Mouse (Mus musculus) limb, embryonic 13.5 days (tissue): ENCODE data around the gene Cbs. TPM values are rescaled to one million over a fixed set of nuclear protein-coding genes. Genes with fewer than 3 reads are reported as not detected.

ENCODE experiments used
- ATAC-seq: fragments of 200-750 bp; cut with Nextera tagmentation; 2 replicates; pipeline ENCODE4 v1.8.0; 2017; ENCODE audit warnings: low read depth, moderate number of reproducible peaks, moderate TSS enrichment; ENCODE audit not compliant: low FRiP score
- H3K27ac ChIP-seq: fragments of 300-500 bp; sonication (generic); 2 replicates; pipeline ENCODE4 v1.5.1; 2015; ENCODE audit warnings: inconsistent platforms, mild to moderate bottlenecking, moderate library complexity
- H3K27me3 ChIP-seq: fragments of 300-500 bp; sonication (generic); 2 replicates; pipeline ENCODE4 v1.6.1; 2015; ENCODE audit warnings: mild to moderate bottlenecking, inconsistent platforms
- H3K36me3 ChIP-seq: fragments of 300-500 bp; sonication (generic); 2 replicates; pipeline ENCODE4 v1.6.1; 2015; ENCODE audit warnings: inconsistent platforms, mild to moderate bottlenecking, moderate library complexity
- H3K4me1 ChIP-seq: fragments of 300-500 bp; sonication (generic); 2 replicates; pipeline ENCODE4 v1.6.1; 2015; ENCODE audit warnings: inconsistent platforms
- H3K4me2 ChIP-seq: fragments of 300-500 bp; sonication (generic); replicated peaks from 2 replicates; pipeline ENCODE4 v1.6.1; 2015; ENCODE audit warnings: inconsistent platforms, mild to moderate bottlenecking, moderate library complexity
- H3K4me3 ChIP-seq: fragments of 300-500 bp; sonication (generic); 2 replicates; pipeline ENCODE4 v1.5.1; 2015; ENCODE audit warnings: moderate library complexity, mild to moderate bottlenecking, inconsistent platforms
- H3K9ac ChIP-seq: fragments of 300-500 bp; sonication (generic); 2 replicates; pipeline ENCODE4 v1.6.1; 2015; ENCODE audit warnings: mild to moderate bottlenecking, inconsistent platforms
- H3K9me3 ChIP-seq: fragments of 300-500 bp; sonication (generic); 2 replicates; pipeline ENCODE4 v1.6.1; 2016; ENCODE audit warnings: inconsistent platforms
- WGBS: fragments of 180-500 bp; shearing (Covaris S2); methylation state at CpG from one replicate; pipeline ENCODE4 v1.1.7; 2015; 5-methylcytosine and 5-hydroxymethylcytosine counted together
- polyA plus RNA-seq: library from polyadenylated mRNA; unstranded; fragments of >200 nt; fragmentation: Nextera tagmentation; extraction: Ambion mirVana; gene quantifications from 2 replicates; pipeline ENCODE4 v1.2.1, GENCODE M21; 2015

Gene Cbs
- polyA plus RNA-seq, 1 experiment from 2014 or later = 3.9 TPM

- H3K9me3 ChIP-seq = no peaks in the 10 kb centered on the region
- H3K27me3 ChIP-seq = no peaks in the 10 kb centered on the region
- H3K4me2 ChIP-seq = no peak overlapping the region
- 82% methylated on average over 8 of the region's 8 CpGs for WGBS
- ATAC-seq = no peak
- H3K4me1 ChIP-seq = no peaks in the 10 kb centered on the region
- H3K36me3 ChIP-seq = peaks cover 50% of the 10 kb centered on the region
- no peak overlapping the region for H3K4me3 ChIP-seq
- no peak overlapping the region for H3K9ac ChIP-seq
- no peak overlapping the region for H3K27ac ChIP-seq
Measured at GRCm38 (mm10) chr17:31607256-31607951, 29.6 kb downstream of the Cbs start.

DNA sequence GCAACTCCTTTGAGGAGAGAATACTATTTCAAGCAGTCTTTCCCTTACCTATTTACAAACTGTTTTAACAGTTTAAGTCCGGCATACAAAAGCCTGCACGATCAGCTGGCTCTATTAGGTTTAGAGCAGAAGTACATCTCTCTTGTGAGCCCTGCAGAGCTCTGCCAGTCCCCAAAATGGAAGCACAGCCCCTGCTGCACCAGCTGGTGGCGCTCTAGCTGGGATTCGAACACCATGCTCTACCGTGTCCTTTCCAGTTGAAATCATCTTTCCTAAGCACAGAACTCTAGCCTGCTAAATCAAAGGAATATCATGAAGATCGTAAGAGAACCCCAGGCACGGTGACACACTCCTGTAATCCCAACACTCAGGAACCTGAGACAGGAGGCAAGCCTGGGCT lies 30.6 kb downstream of the Cbs start:
- Histone ChIP-seq H3K9ac (no peak overlapping the region), H3K9me3 (no peaks in the 10 kb centered on the region), H3K36me3 (peaks cover 60% of the 10 kb centered on the region), H3K27me3 (no peaks in the 10 kb centered on the region), H3K4me2 (no peak overlapping the region), H3K4me3 (no peak overlapping the region), H3K4me1 (no peaks in the 10 kb centered on the region), H3K27ac (no peak overlapping the region)
- no peak for ATAC-seq
- WGBS = 82% methylated on average over 7 of the region's 7 CpGs

DNA sequence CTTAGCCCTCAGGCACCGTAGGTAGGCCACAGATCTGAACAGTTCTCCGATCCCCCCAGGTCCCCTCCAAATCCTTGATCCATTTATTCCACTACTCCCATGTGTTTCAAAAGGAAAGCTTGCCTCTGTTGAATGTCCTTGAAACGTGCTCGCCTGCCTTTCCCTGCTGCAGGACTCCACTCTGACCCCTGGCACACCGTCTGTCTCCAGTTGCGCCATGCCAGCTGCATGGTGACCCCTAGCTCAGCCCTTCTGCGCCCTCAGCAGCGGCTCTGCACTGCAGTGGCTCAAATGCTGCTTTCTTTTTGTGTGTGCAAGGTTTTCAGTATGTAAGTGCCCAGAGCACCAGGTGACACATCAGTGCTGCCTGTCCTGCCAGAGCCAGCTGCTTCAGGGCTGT lies 38.4 kb downstream of the Cbs start:
- H3K4me2 ChIP-seq = no peak overlapping the region
- ATAC-seq = no peak
- H3K4me3 ChIP-seq = no peak overlapping the region
- H3K27me3 ChIP-seq = no peaks in the 10 kb centered on the region
- no peak overlapping the region for H3K9ac ChIP-seq
- H3K4me1 ChIP-seq = no peaks in the 10 kb centered on the region
- no peak overlapping the region for H3K27ac ChIP-seq
- H3K9me3 ChIP-seq = no peaks in the 10 kb centered on the region
- 90% methylated on average over 8 of the region's 8 CpGs for WGBS
- peaks cover 89% of the 10 kb centered on the region for H3K36me3 ChIP-seq

GRCm38 (mm10) chr17:31597957-31598356 lies 39.1 kb downstream of the Cbs start:
- no peak for ATAC-seq
- Histone ChIP-seq H3K9me3 (no peaks in the 10 kb centered on the region), H3K27ac (no peak overlapping the region), H3K9ac (no peak overlapping the region), H3K27me3 (no peaks in the 10 kb centered on the region), H3K4me3 (no peak overlapping the region), H3K4me1 (no peaks in the 10 kb centered on the region), H3K4me2 (no peak overlapping the region), H3K36me3 (peaks cover 89% of the 10 kb centered on the region)
- WGBS = 91% methylated on average over 9 of the region's 9 CpGs

GRCm38 (mm10) chr17:31595077-31595476 lies 42.0 kb downstream of the Cbs start:
- Histone ChIP-seq H3K4me3 (no peak overlapping the region), H3K27me3 (no peaks in the 10 kb centered on the region), H3K9me3 (no peaks in the 10 kb centered on the region), H3K4me1 (no peaks in the 10 kb centered on the region), H3K9ac (no peak overlapping the region), H3K27ac (no peak overlapping the region), H3K4me2 (no peak overlapping the region), H3K36me3 (peaks cover 92% of the 10 kb centered on the region)
- no peak for ATAC-seq
- 86% methylated on average over 5 of the region's 5 CpGs for WGBS

DNA sequence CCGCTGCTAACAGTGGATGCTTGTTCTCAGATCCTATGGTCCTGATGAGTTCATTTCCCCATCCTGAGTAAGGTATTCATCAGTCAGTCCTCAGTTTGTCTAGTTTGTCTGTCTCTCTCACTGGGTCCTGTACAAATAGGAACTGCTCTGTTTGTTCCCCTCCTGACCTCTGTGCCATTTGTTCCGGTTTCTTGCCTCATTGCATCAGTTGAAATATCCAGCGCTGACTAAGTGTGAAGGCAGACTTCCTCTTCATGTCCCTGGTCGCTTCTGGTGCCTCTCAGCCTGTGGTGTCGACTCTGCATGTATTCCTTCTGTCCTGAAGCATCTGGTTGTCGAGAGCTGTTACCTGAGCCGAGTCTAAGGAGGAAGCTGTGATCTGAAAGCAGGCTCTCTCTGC lies 42.4 kb downstream of the Cbs start:
- no peak overlapping the region for H3K4me2 ChIP-seq
- 83% methylated on average over 7 of the region's 7 CpGs for WGBS
- no peak overlapping the region for H3K9ac ChIP-seq
- H3K27me3 ChIP-seq = no peaks in the 10 kb centered on the region
- H3K4me3 ChIP-seq = no peak overlapping the region
- H3K4me1 ChIP-seq = no peaks in the 10 kb centered on the region
- ATAC-seq = no peak
- H3K27ac ChIP-seq = no peak overlapping the region
- no peaks in the 10 kb centered on the region for H3K9me3 ChIP-seq
- H3K36me3 ChIP-seq = peaks cover 89% of the 10 kb centered on the region

- ATAC-seq = no peak
- H3K4me2 ChIP-seq = no peak overlapping the region
- WGBS = 88% methylated on average over 11 of the region's 11 CpGs
- H3K9me3 ChIP-seq = no peaks in the 10 kb centered on the region
- H3K27ac ChIP-seq = no peak overlapping the region
- H3K4me1 ChIP-seq = no peaks in the 10 kb centered on the region
- no peak overlapping the region for H3K9ac ChIP-seq
- H3K4me3 ChIP-seq = no peak overlapping the region
- no peaks in the 10 kb centered on the region for H3K27me3 ChIP-seq
- peaks cover 75% of the 10 kb centered on the region for H3K36me3 ChIP-seq
Measured at GRCm38 (mm10) chr17:31590846-31591245, 46.2 kb downstream of the Cbs start.

GRCm38 (mm10) chr17:31588726-31589125 lies 48.3 kb downstream of the Cbs start:
- Histone ChIP-seq H3K4me3 (no peak overlapping the region), H3K9ac (no peak overlapping the region), H3K27ac (no peak overlapping the region), H3K4me1 (peaks cover 3% of the 10 kb centered on the region; the same call in 1 of the 2 replicates), H3K4me2 (no peak overlapping the region), H3K9me3 (no peaks in the 10 kb centered on the region), H3K36me3 (peaks cover 75% of the 10 kb centered on the region), H3K27me3 (no peaks in the 10 kb centered on the region)
- ATAC-seq = no peak
- 91% methylated on average over 4 of the region's 4 CpGs for WGBS

DNA sequence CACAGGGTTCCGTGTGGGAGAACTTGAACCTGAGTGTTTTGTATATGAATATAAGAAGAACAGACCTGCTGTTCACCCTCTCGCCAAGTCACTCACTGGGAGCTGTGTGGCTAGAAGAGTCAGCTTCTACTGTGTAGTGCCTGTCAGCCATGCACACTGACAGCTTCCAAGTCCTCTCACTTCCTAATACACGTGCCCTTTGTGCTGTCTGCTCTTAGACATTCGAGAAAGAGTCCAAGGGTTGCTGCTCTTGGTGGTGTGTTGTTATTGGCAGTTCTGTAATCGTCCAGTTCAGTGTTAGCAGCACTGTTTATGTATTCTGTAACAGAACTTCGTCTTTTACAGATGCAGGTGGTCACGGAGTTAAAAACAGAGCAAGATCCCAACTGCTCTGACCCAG lies 48.9 kb downstream of the Cbs start:
- Histone ChIP-seq H3K9me3 (no peaks in the 10 kb centered on the region), H3K36me3 (peaks cover 69% of the 10 kb centered on the region), H3K4me2 (no peak overlapping the region), H3K27me3 (no peaks in the 10 kb centered on the region), H3K4me3 (no peak overlapping the region), H3K9ac (no peak overlapping the region), H3K4me1 (peaks cover 9% of the 10 kb centered on the region), H3K27ac (no peak overlapping the region)
- ATAC-seq = no peak
- 81% methylated on average over 7 of the region's 7 CpGs for WGBS

- Histone ChIP-seq H3K9ac (no peak overlapping the region), H3K4me3 (no peak overlapping the region), H3K36me3 (peaks cover 29% of the 10 kb centered on the region), H3K9me3 (no peaks in the 10 kb centered on the region), H3K27ac (no peak overlapping the region), H3K4me2 (no peak overlapping the region), H3K4me1 (peaks cover 26% of the 10 kb centered on the region), H3K27me3 (no peaks in the 10 kb centered on the region)
- ATAC-seq = no peak
- 67% methylated on average over 6 of the region's 6 CpGs for WGBS
Measured at GRCm38 (mm10) chr17:31583781-31584180, 53.3 kb downstream of the Cbs start.

- no peak for ATAC-seq
- WGBS = 23% methylated on average over 3 of the region's 3 CpGs
- peaks cover 24% of the 10 kb centered on the region for H3K36me3 ChIP-seq
- H3K27ac ChIP-seq = no peak overlapping the region
- 0 out of 2 replicates have a peak overlapping the region, but pooled peaks have one; percentile 13 for H3K9ac ChIP-seq
- no peaks in the 10 kb centered on the region for H3K27me3 ChIP-seq
- peaks cover 26% of the 10 kb centered on the region for H3K4me1 ChIP-seq
- H3K9me3 ChIP-seq = no peaks in the 10 kb centered on the region
- H3K4me3 ChIP-seq = no peak overlapping the region
- H3K4me2 ChIP-seq = no peak overlapping the region
Measured at GRCm38 (mm10) chr17:31583185-31583584, 53.9 kb downstream of the Cbs start.

- no peak overlapping the region for H3K9ac ChIP-seq
- H3K36me3 ChIP-seq = peaks cover 22% of the 10 kb centered on the region
- no peak overlapping the region for H3K4me2 ChIP-seq
- ATAC-seq = no peak
- peaks cover 26% of the 10 kb centered on the region for H3K4me1 ChIP-seq
- WGBS = 58% methylated on average over 3 of the region's 3 CpGs
- H3K27me3 ChIP-seq = no peaks in the 10 kb centered on the region
- no peak overlapping the region for H3K27ac ChIP-seq
- H3K9me3 ChIP-seq = no peaks in the 10 kb centered on the region
- no peak overlapping the region for H3K4me3 ChIP-seq
Measured at GRCm38 (mm10) chr17:31580344-31580743, 56.7 kb downstream of the Cbs start.
